Mouse (Mus musculus) hindlimb bud, embryonic 11.5 days (tissue): ENCODE measurements at regions not wholly inside any gene's neighbourhood (a gene's known extent, or its start where the extent isn't known, plus 50 kb on each side); places are given as distances from the start of the nearest gene placed in this dataset.
A peak's percentile ranks its signal among the peaks of the same experiment; 100 is the strongest.
"Not testable (repeated sequence)": the region's sequence is repeated elsewhere in the genome, so short reads cannot be mapped to it uniquely, and the experiment has no call there.

Experiments
- DNase-seq: peaks from one replicate; pipeline ENCODE4 v3.0.0-alpha.2; 2012; ENCODE audit warnings: low read depth, low spot score; ENCODE audit errors: extremely low spot score

GRCm38 (mm10) chr13:31050160-31050788 lies 76.3 kb downstream of the Gm5447 start:
- no peak for DNase-seq

GRCm38 (mm10) chr13:31051586-31051985 lies 77.6 kb downstream of the Gm5447 start:
- not testable (repeated sequence) for DNase-seq

GRCm38 (mm10) chr13:31054356-31054755 lies 80.4 kb downstream of the Gm5447 start:
- DNase-seq, result no peak

- no peak for DNase-seq
Observed at GRCm38 (mm10) chr13:31055376-31056083, 81.5 kb downstream of the Gm5447 start.

- no peak for DNase-seq
Observed at GRCm38 (mm10) chr13:31056154-31056871, 82.3 kb downstream of the Gm5447 start.

- DNase-seq, result no peak
Observed at GRCm38 (mm10) chr13:31060916-31061431, 87.0 kb downstream of the Gm5447 start.

- no peak for DNase-seq
Observed at GRCm38 (mm10) chr13:31068343-31068742, 94.3 kb downstream of the Gm5447 start.

GRCm38 (mm10) chr13:31076541-31076940 lies 102.5 kb downstream of the Gm5447 start:
- DNase-seq, result no peak

- DNase-seq, result no peak
Observed at GRCm38 (mm10) chr13:31078751-31079150, 104.7 kb downstream of the Gm5447 start.

- DNase-seq, result no peak
Observed at GRCm38 (mm10) chr13:31080215-31080614, 106.2 kb downstream of the Gm5447 start.

GRCm38 (mm10) chr13:31082448-31083140 lies 108.6 kb downstream of the Gm5447 start:
- peak; percentile 47 for DNase-seq

GRCm38 (mm10) chr13:31101051-31101450 lies 127.0 kb downstream of the Gm5447 start:
- no peak for DNase-seq

- DNase-seq, result no peak
Observed at GRCm38 (mm10) chr13:31107434-31107833, 133.4 kb downstream of the Gm5447 start.

- DNase-seq, result no peak
Observed at GRCm38 (mm10) chr13:31109231-31109630, 135.2 kb downstream of the Gm5447 start.

- DNase-seq, result no peak
Observed at GRCm38 (mm10) chr13:31122689-31123088, 148.7 kb downstream of the Gm5447 start.

GRCm38 (mm10) chr13:31124547-31125216 lies 150.7 kb downstream of the Gm5447 start:
- no peak for DNase-seq

GRCm38 (mm10) chr13:31132501-31132900 lies 158.5 kb downstream of the Gm5447 start:
- DNase-seq, result no peak

GRCm38 (mm10) chr13:31139686-31140085 lies 165.7 kb downstream of the Gm5447 start:
- no peak for DNase-seq

GRCm38 (mm10) chr13:31147323-31147722 lies 173.3 kb downstream of the Gm5447 start:
- DNase-seq, result no peak

GRCm38 (mm10) chr13:31154066-31154465 lies 180.1 kb downstream of the Gm5447 start:
- no peak for DNase-seq
